Mouse (Mus musculus) midbrain, embryonic 16.5 days (tissue): ENCODE measurements around the gene Smim22. TPM values are rescaled to one million over a fixed set of nuclear protein-coding genes. Genes with fewer than 3 reads are reported as not detected.

Experiments
- ATAC-seq: fragments of 200-750 bp; cut with Nextera tagmentation; 2 replicates; pipeline ENCODE4 v1.8.0; 2017; ENCODE audit warnings: moderate TSS enrichment
- H3K27ac ChIP-seq: fragments of 300-500 bp; sonication (generic); 2 replicates; pipeline ENCODE4 v1.5.1; 2014; ENCODE audit warnings: mild to moderate bottlenecking, low read length, mixed read lengths
- H3K27me3 ChIP-seq: fragments of 300-500 bp; sonication (generic); 2 replicates; pipeline ENCODE4 v1.6.1; 2014; ENCODE audit warnings: low read depth, low read length, mixed read lengths; ENCODE audit not compliant: control insufficient read depth, insufficient read depth
- H3K36me3 ChIP-seq: fragments of 300-500 bp; sonication (generic); 2 replicates; pipeline ENCODE4 v1.6.1; 2014; ENCODE audit warnings: mild to moderate bottlenecking, low read length, moderate library complexity, mixed read lengths; ENCODE audit not compliant: control insufficient read depth, insufficient read depth
- H3K4me1 ChIP-seq: fragments of 300-500 bp; sonication (generic); 2 replicates; pipeline ENCODE4 v1.6.1; 2014; ENCODE audit warnings: mild to moderate bottlenecking, low read length, mixed read lengths; ENCODE audit not compliant: control insufficient read depth, insufficient read depth
- H3K4me2 ChIP-seq: fragments of 300-500 bp; sonication (generic); 2 replicates; pipeline ENCODE4 v1.6.1; 2014; ENCODE audit warnings: mild to moderate bottlenecking, low read length, mixed read lengths
- H3K4me3 ChIP-seq: fragments of 300-500 bp; sonication (generic); 2 replicates; pipeline ENCODE4 v1.5.1; 2014; ENCODE audit warnings: low read depth, mild to moderate bottlenecking, low read length, moderate library complexity, mixed read lengths
- H3K9ac ChIP-seq: fragments of 300-500 bp; sonication (generic); 2 replicates; pipeline ENCODE4 v1.6.1; 2014; ENCODE audit warnings: low read depth, low read length, mixed read lengths
- H3K9me3 ChIP-seq: fragments of 300-500 bp; sonication (generic); replicated peaks from 2 replicates; pipeline ENCODE4 v1.6.1; 2014; ENCODE audit warnings: mild to moderate bottlenecking, low read length, mixed read lengths; ENCODE audit not compliant: control insufficient read depth, poor library complexity, severe bottlenecking
- WGBS: fragments of 180-500 bp; shearing (Covaris S2); extraction: QIAGEN DNeasy Blood & Tissue Kit; methylation state at CpG from one replicate; pipeline ENCODE4 v1.1.7; 2014; 5-methylcytosine and 5-hydroxymethylcytosine counted together
- polyA plus RNA-seq: library from polyadenylated mRNA; unstranded; fragments of >200 nt; fragmentation: Nextera tagmentation; extraction: Ambion mirVana; gene quantifications from 2 replicates; pipeline ENCODE4 v1.2.1, GENCODE M21; 2015

Gene Smim22
- polyA plus RNA-seq, 1 experiment from 2014 or later = 1.7 TPM

DNA sequence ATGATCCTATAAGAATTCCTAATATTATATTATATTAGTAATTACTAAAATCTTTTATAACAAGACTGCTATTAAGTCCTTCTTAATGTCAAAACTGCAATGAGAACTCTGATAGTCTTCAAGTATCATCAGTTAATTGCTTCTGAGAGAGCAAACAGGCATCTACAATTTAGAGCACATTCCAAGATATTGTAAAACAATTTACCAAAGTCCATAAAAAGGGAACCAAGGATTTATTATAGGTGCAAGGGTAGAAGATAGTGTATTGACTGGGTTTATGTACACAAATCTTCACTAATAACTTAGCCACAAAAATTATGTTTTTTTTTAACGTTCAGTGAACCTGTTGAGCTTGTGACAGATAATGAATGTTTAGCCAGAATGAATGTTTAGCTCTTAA, 8.1 kb upstream of the Smim22 start:
- Histone ChIP-seq H3K4me3 (no peak overlapping the region), H3K4me1 (no peaks in the 10 kb centered on the region), H3K36me3 (no peaks in the 10 kb centered on the region), H3K27ac (no peak overlapping the region), H3K4me2 (no peak overlapping the region), H3K9me3 (no peaks in the 10 kb centered on the region), H3K27me3 (no peaks in the 10 kb centered on the region), H3K9ac (no peak overlapping the region)
- ATAC-seq = no peak
- 92% methylated on average over 1 of the region's 1 CpGs for WGBS

DNA sequence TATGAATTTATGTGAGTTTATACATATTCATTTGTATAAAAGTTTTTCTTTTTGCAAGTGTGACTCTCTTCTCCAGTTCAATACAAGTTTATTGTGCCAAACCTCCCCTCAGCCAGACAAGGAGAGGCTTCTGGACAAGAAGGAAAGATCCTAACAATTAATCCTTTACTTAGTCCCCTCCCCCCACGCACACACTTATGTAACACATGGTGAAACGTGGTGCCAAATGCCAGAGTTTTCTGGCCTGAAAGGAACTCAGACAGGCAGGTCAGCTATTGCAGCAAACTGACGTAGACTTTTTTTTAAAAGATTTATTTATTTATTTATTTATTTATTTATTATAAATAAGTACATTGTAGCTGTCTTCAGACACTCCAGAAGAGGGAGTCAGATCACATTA, 6.5 kb upstream of the Smim22 start:
- no peak overlapping the region for H3K27ac ChIP-seq
- no peaks in the 10 kb centered on the region for H3K4me1 ChIP-seq
- no peak overlapping the region for H3K4me2 ChIP-seq
- H3K27me3 ChIP-seq = no peaks in the 10 kb centered on the region
- ATAC-seq = no peak
- WGBS = 68% methylated on average over 3 of the region's 3 CpGs
- H3K4me3 ChIP-seq = no peak overlapping the region
- H3K36me3 ChIP-seq = no peaks in the 10 kb centered on the region
- no peaks in the 10 kb centered on the region for H3K9me3 ChIP-seq
- H3K9ac ChIP-seq = no peak overlapping the region

- ATAC-seq = no peak
- no peaks in the 10 kb centered on the region for H3K9me3 ChIP-seq
- WGBS = 41% methylated on average over 6 of the region's 6 CpGs
- H3K36me3 ChIP-seq = no peaks in the 10 kb centered on the region
- H3K27me3 ChIP-seq = no peaks in the 10 kb centered on the region
- no peak overlapping the region for H3K9ac ChIP-seq
- H3K4me1 ChIP-seq = peaks cover 8% of the 10 kb centered on the region
- no peak overlapping the region for H3K4me3 ChIP-seq
- H3K4me2 ChIP-seq = no peak overlapping the region
- no peak overlapping the region for H3K27ac ChIP-seq
These were observed 404 bp downstream of the Smim22 start for GRCm38 (mm10) chr16:5007492-5007891.

- Histone ChIP-seq H3K9ac (no peak overlapping the region), H3K27me3 (no peaks in the 10 kb centered on the region), H3K27ac (no peak overlapping the region), H3K36me3 (no peaks in the 10 kb centered on the region), H3K4me3 (no peak overlapping the region), H3K4me1 (peaks cover 11% of the 10 kb centered on the region), H3K4me2 (no peak overlapping the region), H3K9me3 (no peaks in the 10 kb centered on the region)
- ATAC-seq = no peak
- WGBS = 87% methylated on average over 12 of the region's 12 CpGs
These were observed 988 bp downstream of the Smim22 start for GRCm38 (mm10) chr16:5008076-5008475.

- Histone ChIP-seq H3K27ac (no peak overlapping the region), H3K27me3 (no peaks in the 10 kb centered on the region), H3K9me3 (no peaks in the 10 kb centered on the region), H3K4me2 (no peak overlapping the region), H3K4me3 (no peak overlapping the region), H3K9ac (no peak overlapping the region), H3K4me1 (peaks cover 11% of the 10 kb centered on the region), H3K36me3 (peaks cover 11% of the 10 kb centered on the region)
- no peak for ATAC-seq
- 87% methylated on average over 10 of the region's 10 CpGs for WGBS
These were observed 3.4 kb downstream of the Smim22 start for GRCm38 (mm10) chr16:5010371-5010935.

- Histone ChIP-seq H3K27ac (no peak overlapping the region), H3K9ac (no peak overlapping the region), H3K27me3 (no peaks in the 10 kb centered on the region), H3K36me3 (peaks cover 16% of the 10 kb centered on the region), H3K4me3 (no peak overlapping the region), H3K9me3 (no peaks in the 10 kb centered on the region), H3K4me2 (no peak overlapping the region), H3K4me1 (peaks cover 11% of the 10 kb centered on the region)
- ATAC-seq = no peak
- WGBS = 89% methylated on average over 7 of the region's 7 CpGs
These were observed 4.2 kb downstream of the Smim22 start for GRCm38 (mm10) chr16:5011285-5011684.

- peak overlapping the region; percentile 72 for H3K4me3 ChIP-seq
- peak overlapping the region; percentile 77 for H3K4me2 ChIP-seq
- no peak for ATAC-seq
- peaks cover 22% of the 10 kb centered on the region for H3K36me3 ChIP-seq
- H3K27me3 ChIP-seq = no peaks in the 10 kb centered on the region
- peak overlapping the region; percentile 81 for H3K9ac ChIP-seq
- peak overlapping the region; percentile 87 for H3K27ac ChIP-seq
- 50% methylated on average over 13 of the region's 13 CpGs for WGBS
- no peaks in the 10 kb centered on the region for H3K9me3 ChIP-seq
- H3K4me1 ChIP-seq = peaks cover 11% of the 10 kb centered on the region
These were observed 5.2 kb downstream of the Smim22 start for GRCm38 (mm10) chr16:5012036-5013005.

DNA sequence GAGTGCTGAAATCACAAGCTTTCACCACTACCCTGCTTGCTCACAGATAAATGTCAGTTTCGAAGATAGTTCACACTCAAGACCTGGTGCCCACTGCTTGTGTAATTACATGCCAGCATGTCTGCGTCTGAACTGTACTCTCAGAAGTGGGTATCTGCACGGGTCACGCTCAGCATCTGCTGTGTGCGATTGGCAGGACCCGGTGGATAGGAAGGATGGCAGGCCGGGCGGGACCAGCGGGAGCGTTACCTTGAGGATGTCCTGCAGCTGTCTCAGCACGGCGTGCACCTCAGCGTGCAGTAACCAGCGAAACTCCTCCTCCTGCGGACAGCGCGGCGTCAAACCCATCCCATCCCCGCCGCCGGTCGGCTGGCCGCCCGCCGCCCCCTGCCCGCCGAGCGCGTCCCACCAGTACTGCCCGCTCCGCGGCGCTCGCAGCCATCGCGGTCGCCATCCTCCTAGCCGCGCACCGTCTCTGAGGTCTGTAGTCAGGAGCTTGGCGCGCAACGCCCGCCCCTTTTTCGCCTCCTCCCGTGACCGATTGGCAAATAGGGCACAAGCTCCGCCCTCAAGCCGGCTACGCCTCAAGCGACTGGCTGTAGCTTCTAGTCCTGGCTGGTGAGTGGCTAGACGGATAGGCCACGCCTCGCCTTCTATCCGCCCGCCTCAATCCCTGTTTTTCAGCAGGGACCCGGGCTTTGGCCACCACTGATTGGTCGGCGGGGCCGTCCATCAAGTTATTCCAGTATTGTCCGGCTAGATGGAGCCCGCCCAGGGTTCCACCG, 6.2 kb downstream of the Smim22 start, which contains the start of gene Rogdi:
Gene Rogdi (minus strand): TSS at position 500 of the 785 bp plus-strand sequence.
- Histone ChIP-seq H3K9ac (peak within 1 kb of the TSS; percentile 81), H3K27ac (peak within 1 kb of the TSS; percentile 87), H3K9me3 (no peaks in the 10 kb centered on the region), H3K27me3 (no peaks in the 10 kb centered on the region), H3K4me2 (peak within 1 kb of the TSS; percentile 77), H3K4me1 (peaks cover 11% of the 10 kb centered on the region), H3K4me3 (peak within 1 kb of the TSS; percentile 72), H3K36me3 (peaks cover 29% of the 10 kb centered on the region)
- WGBS = under 1% methylated on average over 63 of the region's 63 CpGs
- ATAC-seq = peak; percentile 99
